Mouse (Mus musculus): ENCODE measurements around the gene Mau2.

GRCm38 (mm10) chr8:70073682-70074081 is 31.1 kb upstream of the Mau2 start:
- TF ChIP-seq NRF1 (IDR thresholded peaks at IDR 0.05; ENCODE audit: low read depth, low read length) (no peak), POLR2A (IDR thresholded peaks at IDR 0.05; ENCODE audit: low read depth, low read length) (no peak), CTCF (conservative IDR thresholded peaks at IDR 0.05 in 1 of 2, IDR thresholded peaks at IDR 0.05 in 1 of 2; ENCODE audit: low read depth in 2 of 2, low read length in 2 of 2) (no peak), SIN3A (IDR thresholded peaks at IDR 0.05; ENCODE audit: low read length) (no peak), USF1 (IDR thresholded peaks at IDR 0.05; ENCODE audit: low read depth, low read length) (no peak), MXI1 (IDR thresholded peaks at IDR 0.05; ENCODE audit: low read depth, low read length) (no peak), TCF12 (IDR thresholded peaks at IDR 0.05; ENCODE audit: low read depth, low read length) (no peak), JUND (conservative IDR thresholded peaks at IDR 0.05; ENCODE audit: low read depth, low read length) (no peak)

All from CH12.LX (cell line).